Mouse (Mus musculus) stomach, embryonic 16.5 days (tissue): ENCODE results near the gene Krtap1-5. TPM values are rescaled to one million over a fixed set of nuclear protein-coding genes. Genes with fewer than 3 reads are reported as not detected.

Experiments used
- ATAC-seq: fragments of 200-750 bp; cut with Nextera tagmentation; 2 replicates; pipeline ENCODE4 v1.8.0; 2017; ENCODE audit warnings: moderate number of reproducible peaks, moderate TSS enrichment; ENCODE audit not compliant: insufficient read depth, low FRiP score
- H3K27ac ChIP-seq: fragments of 300-500 bp; sonication (generic); 2 replicates; pipeline ENCODE4 v1.5.1; 2014; ENCODE audit warnings: low read length
- H3K27me3 ChIP-seq: fragments of 300-500 bp; sonication (generic); 2 replicates; pipeline ENCODE4 v1.6.1; 2014; ENCODE audit warnings: low read length, control low read depth, mixed read lengths; ENCODE audit not compliant: control insufficient read depth, insufficient read depth
- H3K36me3 ChIP-seq: fragments of 300-500 bp; sonication (generic); 2 replicates; pipeline ENCODE4 v1.6.1; 2014; ENCODE audit warnings: low read length; ENCODE audit not compliant: control insufficient read depth, insufficient read depth
- H3K4me1 ChIP-seq: fragments of 300-500 bp; sonication (generic); 2 replicates; pipeline ENCODE4 v1.6.1; 2014; ENCODE audit warnings: low read length, control low read depth, mixed read lengths; ENCODE audit not compliant: control insufficient read depth, insufficient read depth
- H3K4me2 ChIP-seq: fragments of 300-500 bp; sonication (generic); 2 replicates; pipeline ENCODE4 v1.6.1; 2014; ENCODE audit warnings: low read depth, low read length, mixed read lengths
- H3K4me3 ChIP-seq: fragments of 300-500 bp; sonication (generic); replicated peaks from 2 replicates; pipeline ENCODE4 v1.5.1; 2014; ENCODE audit warnings: mild to moderate bottlenecking, low read length
- H3K9ac ChIP-seq: fragments of 300-500 bp; sonication (generic); 2 replicates; pipeline ENCODE4 v1.6.1; 2014; ENCODE audit warnings: low read length
- H3K9me3 ChIP-seq: fragments of 300-500 bp; sonication (generic); replicated peaks from 2 replicates; pipeline ENCODE4 v1.6.1; 2016; ENCODE audit warnings: low read length, control low read depth; ENCODE audit not compliant: control insufficient read depth
- WGBS: fragments of 180-500 bp; shearing (Covaris S2); extraction: QIAGEN DNeasy Blood & Tissue Kit; methylation state at CpG from one replicate; pipeline ENCODE4 v1.1.7; 2014; 5-methylcytosine and 5-hydroxymethylcytosine counted together
- polyA plus RNA-seq: library from polyadenylated mRNA; unstranded; fragments of >200 nt; fragmentation: Nextera tagmentation; extraction: Ambion mirVana; gene quantifications from 2 replicates; pipeline ENCODE4 v1.2.1, GENCODE M21; 2015

Krtap1-5 gene
- polyA plus RNA-seq, 1 experiment from 2014 or later: not detected

- Histone ChIP-seq H3K27ac (no peak overlapping the region), H3K4me1 (no peaks in the 10 kb centered on the region), H3K4me2 (no peak overlapping the region), H3K9me3 (no peaks in the 10 kb centered on the region), H3K27me3 (no peaks in the 10 kb centered on the region), H3K9ac (no peak overlapping the region), H3K4me3 (no peak overlapping the region), H3K36me3 (no peaks in the 10 kb centered on the region)
- 47% methylated on average over 3 of the region's 3 CpGs for WGBS
- no peak for ATAC-seq
Measured at GRCm38 (mm10) chr11:99557976-99558745, 22.7 kb downstream of the Krtap1-5 start.

GRCm38 (mm10) chr11:99556753-99557152 lies 24.1 kb downstream of the Krtap1-5 start, which contains the start of gene Krtap3-2:
Krtap3-2 (minus strand) TSS chr11:99556853.
- Histone ChIP-seq H3K4me2 (no peak within 1 kb of the TSS), H3K27me3 (no peaks in the 10 kb centered on the region), H3K36me3 (no peaks in the 10 kb centered on the region), H3K4me3 (no peak within 1 kb of the TSS), H3K4me1 (no peaks in the 10 kb centered on the region), H3K9ac (no peak within 1 kb of the TSS), H3K27ac (no peak within 1 kb of the TSS), H3K9me3 (no peaks in the 10 kb centered on the region)
- 88% methylated on average over 1 of the region's 2 CpGs for WGBS
- ATAC-seq: no peak

- no peak for ATAC-seq
- WGBS: 89% methylated on average over 2 of the region's 2 CpGs
Measured at GRCm38 (mm10) chr11:99556195-99556594, 24.6 kb downstream of the Krtap1-5 start.

GRCm38 (mm10) chr11:99550765-99551164 lies 30.1 kb downstream of the Krtap1-5 start, which contains the start of gene Krtap3-3:
Krtap3-3 (minus strand) TSS chr11:99550865.
- Histone ChIP-seq H3K9ac (no peak within 1 kb of the TSS), H3K4me1 (no peaks in the 10 kb centered on the region), H3K9me3 (no peaks in the 10 kb centered on the region; the same call in 1 of the 2 replicates), H3K4me2 (no peak within 1 kb of the TSS), H3K36me3 (no peaks in the 10 kb centered on the region), H3K4me3 (no peak within 1 kb of the TSS), H3K27me3 (no peaks in the 10 kb centered on the region), H3K27ac (no peak within 1 kb of the TSS)
- 68% methylated on average over 4 of the region's 4 CpGs for WGBS
- ATAC-seq: no peak

More at GRCm38 (mm10) chr11:99556195-99556594, 24.6 kb downstream of the Krtap1-5 start:
- no peak overlapping the region for H3K4me3 ChIP-seq
- H3K27me3 ChIP-seq: no peaks in the 10 kb centered on the region
- no peaks in the 10 kb centered on the region for H3K4me1 ChIP-seq
- H3K9me3 ChIP-seq: no peaks in the 10 kb centered on the region
- H3K9ac ChIP-seq: no peak overlapping the region
- H3K4me2 ChIP-seq: no peak overlapping the region
- H3K36me3 ChIP-seq: no peaks in the 10 kb centered on the region
- no peak overlapping the region for H3K27ac ChIP-seq

GRCm38 (mm10) chr11:99547892-99548291 lies 32.9 kb downstream of the Krtap1-5 start:
- no peak overlapping the region for H3K4me2 ChIP-seq
- H3K9ac ChIP-seq: no peak overlapping the region
- H3K27me3 ChIP-seq: no peaks in the 10 kb centered on the region
- no peaks in the 10 kb centered on the region; the same call in 1 of the 2 replicates for H3K9me3 ChIP-seq
- no peaks in the 10 kb centered on the region for H3K36me3 ChIP-seq
- no peak overlapping the region for H3K4me3 ChIP-seq
- no peak for ATAC-seq
- no peaks in the 10 kb centered on the region for H3K4me1 ChIP-seq
- no peak overlapping the region for H3K27ac ChIP-seq

- ATAC-seq: no peak; the same call in 1 of the 2 replicates
- no peak overlapping the region for H3K4me2 ChIP-seq
Measured at GRCm38 (mm10) chr11:99539721-99540120, 41.1 kb downstream of the Krtap1-5 start.

More at GRCm38 (mm10) chr11:99539721-99540120, 41.1 kb downstream of the Krtap1-5 start:
- Histone ChIP-seq H3K9me3 (no peaks in the 10 kb centered on the region), H3K4me3 (no peak overlapping the region), H3K36me3 (no peaks in the 10 kb centered on the region), H3K4me1 (peaks cover 5% of the 10 kb centered on the region; the same call in 1 of the 2 replicates), H3K9ac (no peak overlapping the region), H3K27me3 (no peaks in the 10 kb centered on the region), H3K27ac (no peak overlapping the region)
- 56% methylated on average over 9 of the region's 9 CpGs for WGBS

Other genes starting within 250 kb of the Krtap1-5 start
- gene Krt26, start 243.1 kb downstream of the Krtap1-5 start, polyA plus RNA-seq: not detected in 2 replicates
- gene Krt27, start 229.9 kb downstream of the Krtap1-5 start, polyA plus RNA-seq: 0.15 TPM in 1 of 2 replicates, not detected in the other
- gene Krt28, start 206.1 kb downstream of the Krtap1-5 start, polyA plus RNA-seq: 0.14 and 0.21 TPM in 2 replicates
- gene Krt10, start 191.7 kb downstream of the Krtap1-5 start, polyA plus RNA-seq: 22.3 and 24.1 TPM in 2 replicates
- 0.12 and 0.19 TPM in 2 replicates for gene Krt12, start 158.8 kb downstream of the Krtap1-5 start, polyA plus RNA-seq
- 16.6 and 23.3 TPM in 2 replicates for gene Krt20, start 142.9 kb downstream of the Krtap1-5 start, polyA plus RNA-seq
- gene Krt23, start 87.9 kb downstream of the Krtap1-5 start, polyA plus RNA-seq: 92.1 and 140 TPM in 2 replicates
- 0.14 TPM in 1 of 2 replicates, not detected in the other for gene Krt39, start 59.7 kb downstream of the Krtap1-5 start, polyA plus RNA-seq
- not detected in 2 replicates for gene Krt40, start 37.9 kb downstream of the Krtap1-5 start, polyA plus RNA-seq
- not detected in 2 replicates for gene Krtap3-3, start 30.2 kb downstream of the Krtap1-5 start, polyA plus RNA-seq
- gene Krtap3-2, start 24.2 kb downstream of the Krtap1-5 start, polyA plus RNA-seq: not detected in 2 replicates
- gene Gm11939, start 21.6 kb downstream of the Krtap1-5 start, polyA plus RNA-seq: not detected in 2 replicates
- not detected in 2 replicates for gene Krtap3-1, start 14.4 kb downstream of the Krtap1-5 start, polyA plus RNA-seq
- not detected in 2 replicates for gene Krtap1-4, start 2.6 kb upstream of the Krtap1-5 start, polyA plus RNA-seq
- not detected in 2 replicates for gene Krtap1-3, start 10.3 kb upstream of the Krtap1-5 start, polyA plus RNA-seq
- not detected in 2 replicates for gene Krtap9-3, start 17.1 kb upstream of the Krtap1-5 start, polyA plus RNA-seq
- gene Gm11938, start 22.3 kb upstream of the Krtap1-5 start, polyA plus RNA-seq: not detected in 2 replicates
- gene Gm11937, start 29.2 kb upstream of the Krtap1-5 start, polyA plus RNA-seq: not detected in 2 replicates
- not detected in 2 replicates for gene Krtap2-4, start 33.8 kb upstream of the Krtap1-5 start, polyA plus RNA-seq
- gene Gm11562, start 39.4 kb upstream of the Krtap1-5 start, polyA plus RNA-seq: not detected in 2 replicates
- not detected in 2 replicates for gene Krtap4-1, start 47.2 kb upstream of the Krtap1-5 start, polyA plus RNA-seq
- gene Krtap4-2, start 54.1 kb upstream of the Krtap1-5 start, polyA plus RNA-seq: not detected in 2 replicates
- not detected in 2 replicates for gene Krtap4-7, start 63.1 kb upstream of the Krtap1-5 start, polyA plus RNA-seq
- gene Gm11555, start 69.2 kb upstream of the Krtap1-5 start, polyA plus RNA-seq: not detected in 2 replicates
- gene Gm11563, start 77.9 kb upstream of the Krtap1-5 start, polyA plus RNA-seq: not detected in 2 replicates
- not detected in 2 replicates for gene Krtap4-6, start 84.9 kb upstream of the Krtap1-5 start, polyA plus RNA-seq
- gene Gm14190, start 109.7 kb upstream of the Krtap1-5 start, polyA plus RNA-seq: not detected in 2 replicates
- gene Gm14180, start 153.3 kb upstream of the Krtap1-5 start, polyA plus RNA-seq: not detected in 2 replicates
- gene Gm11595, start 191.9 kb upstream of the Krtap1-5 start, polyA plus RNA-seq: not detected in 2 replicates
- not detected in 2 replicates for gene Krtap4-8, start 199.7 kb upstream of the Krtap1-5 start, polyA plus RNA-seq
- not detected in 2 replicates for gene Krtap4-9, start 204.2 kb upstream of the Krtap1-5 start, polyA plus RNA-seq
- gene Gm11596, start 212.5 kb upstream of the Krtap1-5 start, polyA plus RNA-seq: not detected in 2 replicates
- not detected in 2 replicates for gene Gm11569, start 217.9 kb upstream of the Krtap1-5 start, polyA plus RNA-seq
- not detected in 2 replicates for gene Gm11554, start 223.4 kb upstream of the Krtap1-5 start, polyA plus RNA-seq
- gene Krtap4-13, start 228.9 kb upstream of the Krtap1-5 start, polyA plus RNA-seq: not detected in 2 replicates
- not detected in 2 replicates for gene Gm11564, start 234.7 kb upstream of the Krtap1-5 start, polyA plus RNA-seq